Mouse (Mus musculus) forelimb bud, embryonic 11.5 days (tissue): ENCODE data around the gene Dnaaf3.

Experiments used
- DNase-seq: peaks from one replicate; pipeline ENCODE4 v3.0.0-alpha.2; 2012; ENCODE audit warnings: low read depth, low spot score

Dnaaf3 gene

DNA sequence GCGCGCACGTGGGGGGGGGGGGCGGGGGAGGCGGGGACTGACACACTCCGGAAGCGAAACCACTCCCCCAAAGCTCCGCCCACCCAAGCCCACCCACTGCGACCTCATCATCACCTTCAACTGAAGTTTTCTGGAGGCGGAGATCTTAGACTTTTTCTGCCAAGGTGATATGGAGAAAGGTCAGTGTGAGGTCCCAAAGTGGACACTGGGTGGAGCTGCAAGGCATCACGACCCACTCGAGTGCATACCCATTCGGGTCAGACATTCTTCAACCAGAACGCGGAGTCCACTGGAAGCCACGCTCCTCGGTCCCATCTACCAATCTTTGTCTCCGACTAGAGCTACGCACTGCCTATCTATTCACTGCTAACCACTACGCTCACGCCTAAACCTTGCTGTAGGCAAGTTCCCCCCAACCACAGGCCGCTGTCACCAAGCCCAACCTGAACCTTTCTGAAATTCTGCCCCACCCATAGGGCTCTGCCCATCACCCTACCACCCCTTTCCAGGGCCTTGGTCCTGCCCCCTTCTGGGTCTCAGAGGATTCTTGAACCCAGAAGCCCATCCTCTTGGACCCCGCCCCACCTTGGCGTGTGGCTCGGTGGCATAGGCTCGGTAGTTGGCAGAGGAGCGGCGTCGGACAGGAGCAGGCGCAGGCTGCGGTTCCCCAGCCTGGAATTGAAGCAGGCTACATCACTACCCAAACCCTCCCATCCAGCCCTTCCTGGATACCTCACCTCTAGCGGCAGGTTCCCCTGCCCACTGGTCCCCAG, 10.8 kb downstream of the Dnaaf3 start:
- DNase-seq, result no peak

DNA sequence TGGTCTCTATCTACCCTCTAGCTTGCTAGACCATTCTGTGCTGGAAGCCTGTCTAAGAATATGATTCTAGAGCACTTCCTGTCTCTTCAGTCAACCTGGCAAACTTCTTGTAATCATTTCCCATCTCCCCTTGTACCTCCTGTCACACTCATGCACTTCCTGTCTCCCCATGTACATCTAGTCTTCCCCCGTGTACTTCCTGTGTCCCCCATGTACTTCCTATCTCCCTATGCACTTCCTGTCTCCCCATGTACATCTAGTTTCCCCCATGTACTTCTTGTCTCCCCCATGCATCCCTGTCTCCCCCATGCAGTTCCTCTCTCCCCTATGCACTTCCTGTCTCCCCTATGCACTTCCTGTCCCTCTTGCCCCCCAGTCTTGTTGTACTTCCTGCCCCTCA, 13.8 kb downstream of the Dnaaf3 start:
- DNase-seq, result no peak

DNA sequence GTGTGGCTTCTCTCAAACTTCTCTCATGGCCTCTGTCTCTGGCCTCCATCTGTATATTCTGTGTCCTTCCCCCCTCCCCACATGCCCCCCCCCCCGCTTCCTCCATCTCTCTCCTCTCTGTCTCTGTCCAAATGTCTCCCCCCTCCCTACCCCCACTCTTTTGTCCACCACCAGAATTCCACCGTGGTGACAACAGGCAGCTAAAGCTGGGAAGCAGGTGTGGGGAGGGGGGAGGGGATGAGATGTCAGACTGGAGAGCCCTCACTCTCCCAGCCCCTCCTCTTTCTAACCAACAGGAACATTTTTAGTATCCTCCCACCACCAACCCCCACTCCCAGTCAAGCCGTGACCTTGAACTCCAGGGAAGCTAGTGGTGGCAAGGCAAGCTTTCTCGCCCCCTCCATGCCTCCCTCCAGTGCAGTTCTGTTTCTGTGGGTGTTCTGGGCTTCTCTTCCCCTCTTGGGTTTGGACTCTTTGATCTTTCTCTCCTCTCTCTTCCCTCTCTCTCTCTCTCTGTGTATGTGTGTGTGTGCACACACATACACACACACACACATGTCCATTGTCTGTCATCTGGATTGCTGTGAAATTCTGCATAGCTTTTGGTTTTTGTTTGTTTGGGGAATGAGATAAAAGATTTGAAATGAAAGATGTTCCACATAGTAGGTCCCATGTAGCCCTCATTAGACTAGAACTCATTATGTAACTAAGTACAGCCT, 15.8 kb downstream of the Dnaaf3 start, which contains the start of gene Tnnt1:
Gene Tnnt1 (minus strand): TSS at position 51 of the 719 bp plus-strand sequence.
- no peak for DNase-seq

DNA sequence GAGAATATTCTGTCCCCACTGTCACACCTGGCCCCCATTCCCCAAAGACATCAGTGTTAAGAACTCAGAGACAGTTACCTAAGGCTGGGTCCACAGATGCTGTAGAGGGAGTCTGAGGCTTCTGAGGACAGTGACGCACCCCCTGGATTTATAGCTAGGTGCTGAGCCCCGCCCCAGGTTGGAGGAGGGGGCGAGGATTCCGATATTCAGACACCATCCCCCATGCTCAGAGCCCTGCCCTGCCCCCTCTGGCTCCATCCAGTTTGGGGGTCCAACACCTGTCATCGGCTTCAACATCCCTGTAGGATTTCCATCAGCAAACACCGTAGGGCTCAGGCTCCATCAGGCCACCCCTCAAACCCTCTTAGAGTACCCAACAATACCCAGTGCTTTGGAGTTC, 16.4 kb downstream of the Dnaaf3 start:
- DNase-seq, result no peak

DNA sequence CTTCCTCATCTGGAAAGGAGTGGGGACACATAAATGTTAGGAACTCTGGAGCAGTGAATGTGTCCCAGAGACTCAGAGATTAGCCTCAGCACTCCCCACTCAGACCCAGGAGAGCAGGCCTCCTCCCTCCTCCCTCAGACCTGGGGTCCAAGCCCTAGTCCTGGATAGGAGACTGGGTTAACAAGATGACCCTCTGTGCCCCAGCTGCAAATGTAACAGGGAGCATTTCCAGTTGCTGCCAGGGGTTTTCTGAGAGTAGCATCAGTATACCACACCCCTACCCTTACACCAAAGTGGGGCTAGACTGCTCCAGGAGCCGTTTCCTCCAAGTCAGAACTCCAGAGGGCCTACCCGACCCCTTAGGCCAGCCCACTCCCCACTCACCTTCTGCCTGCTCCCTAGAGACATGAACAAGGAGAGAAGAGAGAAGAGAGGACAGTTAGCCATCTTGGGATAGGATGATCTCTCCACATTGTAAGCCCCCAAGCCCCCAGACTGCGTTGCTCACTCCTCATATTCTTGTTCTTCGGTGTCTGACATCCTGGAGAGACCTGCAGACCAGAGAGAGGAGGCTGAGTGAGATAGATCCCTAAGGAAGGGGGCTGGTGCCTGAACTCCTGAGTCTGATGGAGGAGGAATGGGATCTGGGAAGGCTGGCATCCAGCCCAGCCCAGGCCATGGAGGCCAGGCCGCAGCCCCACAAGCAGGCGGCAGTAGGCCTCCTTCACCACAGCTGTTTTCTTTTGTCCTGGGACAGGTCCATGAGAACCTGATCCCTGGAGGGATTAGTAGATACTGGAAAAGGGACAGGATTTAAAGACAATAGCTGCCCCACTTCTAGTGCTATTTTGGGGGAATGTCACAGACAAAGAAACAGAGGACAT, 18.2 kb downstream of the Dnaaf3 start:
- no peak for DNase-seq

DNA sequence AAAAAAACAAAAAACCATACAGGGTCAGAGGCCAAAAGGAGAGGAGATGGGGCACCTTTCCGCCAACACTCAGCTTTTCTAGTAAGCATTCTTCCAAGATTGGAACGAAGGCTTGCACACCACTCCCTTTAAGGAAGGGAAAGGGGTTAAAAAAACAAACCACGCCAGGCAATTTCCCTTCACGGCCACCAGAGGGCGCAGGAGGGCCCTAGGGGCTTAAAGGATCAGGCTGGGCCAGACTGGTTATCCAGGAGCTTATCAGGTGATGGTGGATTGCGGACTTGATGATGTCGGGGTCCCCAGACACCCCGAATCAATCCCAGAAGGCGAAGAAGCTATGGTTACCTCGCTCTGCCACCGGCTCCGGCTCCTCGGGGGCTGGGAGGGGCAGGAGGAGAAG, 19.0 kb downstream of the Dnaaf3 start:
- DNase-seq, result peak; percentile 61

DNA sequence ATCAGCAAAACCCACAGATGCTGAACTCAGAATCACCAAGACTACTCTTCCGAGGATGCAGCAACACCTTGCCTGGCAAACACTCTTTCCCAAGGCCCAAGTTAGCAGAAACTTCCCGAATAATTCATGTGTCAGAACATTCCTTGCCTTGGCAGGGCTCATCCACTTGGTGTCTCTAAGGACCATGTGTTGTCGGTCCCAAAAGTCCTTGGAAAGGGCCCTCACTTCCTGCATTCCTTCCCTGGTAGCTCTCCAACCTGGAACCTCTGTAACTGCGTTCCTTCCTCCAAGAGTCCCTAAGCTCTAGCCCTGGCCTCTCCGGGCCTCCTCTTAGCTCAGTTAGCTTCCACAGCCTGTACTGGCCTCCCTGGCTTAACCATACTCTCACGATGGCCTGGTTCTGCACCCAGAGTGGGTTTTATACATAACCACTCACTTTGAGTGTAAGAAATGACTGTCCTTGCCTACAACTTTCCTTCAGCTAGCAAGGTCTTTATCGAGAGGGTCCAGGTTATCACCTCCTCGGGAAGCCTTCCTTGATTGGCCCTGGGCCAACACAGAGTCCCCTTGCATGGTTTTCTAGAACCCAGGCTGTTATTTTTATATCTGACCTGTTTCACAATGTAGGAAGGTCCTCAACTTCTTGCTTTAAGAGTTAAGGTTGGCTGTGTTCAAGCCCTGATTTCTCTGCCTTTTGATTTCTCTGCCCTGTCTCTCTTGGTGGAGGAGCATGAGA, 20.6 kb downstream of the Dnaaf3 start:
- no peak for DNase-seq

DNA sequence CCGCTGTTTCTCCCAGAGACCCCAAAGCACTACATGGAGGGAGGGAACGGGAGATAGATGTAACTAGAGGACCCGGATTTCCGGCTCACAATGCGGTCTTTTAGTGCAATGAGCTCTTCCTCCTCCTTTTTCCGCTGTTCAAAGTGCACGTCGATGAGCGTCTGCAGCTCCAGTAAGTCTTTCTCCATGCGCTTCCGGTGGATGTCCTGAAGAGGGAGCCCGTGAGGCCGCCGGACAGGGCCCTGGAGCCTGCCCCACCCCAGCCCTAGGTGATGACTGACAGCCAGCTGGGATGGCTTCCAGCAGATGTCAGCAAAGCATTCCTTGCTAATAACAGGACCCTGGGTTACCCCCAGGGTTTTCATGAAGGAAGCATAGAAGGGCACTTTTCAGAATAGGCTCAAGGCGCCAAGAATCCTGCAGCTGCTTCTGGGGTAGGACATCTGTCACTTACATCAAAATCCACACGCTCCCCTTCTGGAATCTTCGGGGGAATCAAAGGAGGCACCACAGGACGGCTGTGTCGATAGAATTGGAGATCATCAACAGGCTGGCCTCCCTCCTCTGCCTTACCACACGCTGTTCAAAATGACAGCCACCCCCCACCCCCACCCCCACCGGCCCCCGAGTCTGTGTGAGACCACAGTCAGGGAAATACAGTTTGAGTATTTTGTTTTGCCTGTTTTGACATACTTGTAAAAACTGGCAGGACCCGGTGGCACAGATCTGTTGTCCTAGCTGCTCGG, 22.2 kb downstream of the Dnaaf3 start:
- DNase-seq, result peak; percentile 79

DNA sequence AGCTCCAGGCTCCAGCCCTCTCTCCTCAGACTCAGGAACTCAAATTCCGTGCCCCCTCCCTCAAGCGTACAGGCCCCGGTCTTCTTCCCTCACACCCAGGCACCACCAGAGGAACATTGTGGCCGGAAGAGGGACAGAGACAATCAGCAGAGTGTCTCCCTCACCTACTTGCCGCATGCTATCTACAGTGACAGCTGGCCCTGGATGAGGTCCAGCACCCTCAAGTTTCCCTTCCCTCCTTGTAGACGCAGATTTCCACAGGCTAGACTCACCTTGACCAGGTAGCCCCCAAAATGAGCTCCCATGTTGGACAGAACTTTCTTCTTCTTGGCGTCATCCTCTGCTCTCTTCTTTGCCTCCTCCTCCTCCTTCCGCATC, 23.5 kb downstream of the Dnaaf3 start:
- DNase-seq, result no peak

DNA sequence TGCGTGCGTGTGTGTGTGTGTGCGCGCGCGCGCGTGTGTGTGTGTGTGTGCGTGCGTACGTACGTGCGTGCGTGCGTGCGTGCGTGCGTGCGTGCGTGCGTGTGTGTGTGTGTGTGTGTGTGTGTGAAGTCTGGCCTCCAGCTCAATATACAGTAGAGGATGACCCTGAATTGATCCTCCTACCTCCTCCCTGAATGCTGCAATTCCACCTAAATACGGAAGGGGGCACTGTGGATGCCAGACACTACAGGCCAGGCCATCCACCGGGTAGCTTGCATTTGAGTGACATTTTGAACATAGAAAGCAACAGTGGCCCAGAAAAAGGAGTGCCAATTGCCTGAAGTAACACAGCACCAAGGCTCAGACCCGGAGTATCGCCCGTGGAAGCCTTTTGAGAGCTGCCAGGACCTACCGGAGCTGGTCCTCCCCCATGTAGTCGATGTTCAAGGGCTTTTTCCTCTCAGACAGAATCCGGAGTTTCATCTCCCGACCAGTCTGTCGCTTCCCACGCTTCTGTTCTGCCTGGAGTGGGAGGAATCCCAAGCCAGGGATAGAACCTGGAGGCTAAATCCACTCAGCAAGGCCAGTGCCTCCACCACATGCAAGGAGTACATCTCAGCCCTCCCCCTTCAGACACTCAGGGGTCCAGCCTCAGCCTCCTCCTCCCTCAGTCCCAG, 24.1 kb downstream of the Dnaaf3 start:
- DNase-seq, result no peak

DNA sequence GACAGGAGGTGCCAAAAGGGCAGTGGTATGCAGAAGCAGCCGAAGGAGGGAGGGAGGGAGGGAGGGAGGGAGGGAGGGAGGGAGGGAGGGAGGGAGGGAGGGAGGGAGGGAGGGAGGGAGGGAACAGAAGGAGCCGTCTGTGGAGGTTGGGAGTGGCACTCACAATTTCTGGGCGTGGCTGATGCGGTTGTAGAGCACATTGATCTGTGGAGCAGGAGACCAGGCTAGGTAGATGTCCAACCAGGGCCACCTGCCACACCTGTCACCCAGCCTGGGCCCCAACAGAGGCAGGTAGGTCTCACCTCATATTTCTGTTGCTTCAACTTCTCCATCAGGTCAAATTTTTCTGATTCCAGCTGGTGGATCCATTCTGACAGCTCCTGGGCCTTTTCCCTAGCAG, 25.0 kb downstream of the Dnaaf3 start:
- DNase-seq, result no peak

DNA sequence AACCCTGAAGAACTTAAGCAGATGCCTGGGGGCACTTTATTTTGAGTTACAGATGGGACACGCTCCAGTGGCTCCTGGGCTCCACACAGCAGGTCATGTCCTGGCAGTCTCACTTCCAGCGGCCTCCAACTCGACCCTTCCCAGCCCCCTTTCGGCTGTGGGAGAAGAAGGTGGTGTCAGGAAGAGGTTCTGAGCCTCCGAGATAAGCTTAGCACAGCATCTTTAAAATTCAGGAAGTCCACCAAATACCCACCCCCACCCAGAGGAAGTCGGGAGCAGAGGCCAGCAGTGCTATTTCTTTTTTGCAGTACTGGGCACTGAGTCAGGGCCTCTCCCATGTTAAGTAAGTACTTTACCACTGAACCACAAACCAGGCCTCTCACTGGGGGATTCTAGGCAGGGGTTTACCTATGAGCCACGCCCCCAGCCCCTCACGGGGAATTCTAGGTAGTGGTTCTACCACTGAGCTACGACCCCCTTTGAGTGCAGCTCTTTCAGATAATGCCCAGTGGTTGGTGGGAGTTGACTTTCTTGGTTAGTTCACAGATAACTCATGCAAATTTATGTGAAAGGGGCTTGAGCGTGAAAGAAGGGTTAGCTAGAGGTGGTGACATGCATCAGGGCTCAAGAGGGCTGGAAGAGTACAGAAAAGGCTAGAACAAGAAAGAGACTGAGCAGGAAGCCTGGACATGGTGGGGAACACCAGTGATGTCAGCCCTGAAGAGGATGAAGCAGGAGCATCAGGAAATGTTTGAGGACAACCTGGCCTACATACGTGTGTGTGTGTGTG, 27.4 kb downstream of the Dnaaf3 start:
- no peak for DNase-seq

DNA sequence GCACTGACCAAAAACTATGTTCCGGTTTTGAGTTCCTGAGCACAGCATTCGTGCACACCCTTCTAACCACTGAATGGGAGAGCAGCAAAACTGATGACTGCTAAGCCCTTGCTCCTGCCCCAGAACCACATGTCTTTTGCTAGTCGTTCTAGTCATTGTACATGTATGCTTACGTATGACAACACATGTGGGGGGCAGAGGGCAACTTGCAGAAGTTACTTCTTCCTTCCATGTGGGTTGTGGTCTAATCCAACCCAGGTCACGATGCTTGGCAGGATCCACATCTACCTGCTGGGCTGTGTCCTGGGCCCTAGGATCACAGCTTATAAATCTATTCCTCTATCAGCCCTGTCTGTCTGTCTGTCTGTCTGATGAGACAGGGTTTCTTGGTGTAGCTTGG, 28.4 kb downstream of the Dnaaf3 start:
- DNase-seq, result no peak

DNA sequence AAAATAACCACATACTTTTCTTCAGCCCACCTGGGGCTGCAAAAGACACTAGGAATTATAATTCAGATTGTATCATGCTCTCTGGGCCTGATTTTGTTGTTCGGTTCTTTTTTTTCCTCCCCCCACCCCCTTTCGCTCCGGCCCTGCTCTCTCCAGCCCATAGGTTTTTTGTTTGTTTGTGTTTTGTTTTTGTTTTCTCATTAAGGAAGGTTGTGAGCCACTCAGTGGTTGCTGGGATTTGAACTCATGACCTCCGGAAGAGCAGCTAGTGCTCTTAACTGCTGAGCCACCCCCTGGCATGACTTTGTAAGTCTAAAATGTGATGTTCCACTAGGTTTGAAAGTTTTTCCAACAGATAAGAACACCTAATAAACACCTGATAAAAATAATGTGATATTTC, 29.2 kb downstream of the Dnaaf3 start:
- no peak for DNase-seq

DNA sequence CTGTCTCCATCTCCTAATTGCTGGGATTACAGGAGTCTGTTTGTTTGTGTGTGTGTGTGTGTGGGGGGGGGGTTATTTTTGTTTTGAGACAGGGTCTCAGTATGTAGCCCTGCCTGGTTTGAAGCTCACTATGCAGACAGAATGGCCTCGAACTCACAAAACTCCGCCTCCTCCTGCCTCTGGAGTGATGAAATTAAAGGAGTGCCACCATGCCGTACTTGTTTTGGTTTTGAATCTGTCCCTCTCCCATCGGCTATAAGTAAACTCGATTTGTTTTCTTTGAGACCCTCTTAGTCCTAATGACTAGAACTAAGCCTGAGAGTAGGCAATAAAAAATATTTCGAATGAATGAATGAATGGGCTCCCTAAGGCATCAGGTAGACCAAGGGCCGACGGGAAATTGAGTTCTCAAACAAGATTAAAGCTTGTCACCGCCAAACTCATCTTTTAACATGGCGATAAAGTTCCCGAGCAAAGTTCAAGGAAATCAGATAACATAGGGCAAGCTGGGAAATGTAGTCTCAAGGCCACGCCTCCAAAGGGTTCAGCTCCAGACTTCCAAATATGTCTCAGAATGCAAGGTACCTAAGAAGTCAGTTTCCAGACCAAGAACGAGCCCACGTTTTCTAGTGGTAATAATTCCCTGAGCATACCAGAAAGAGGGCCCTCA, 29.7 kb downstream of the Dnaaf3 start:
- no peak for DNase-seq

DNA sequence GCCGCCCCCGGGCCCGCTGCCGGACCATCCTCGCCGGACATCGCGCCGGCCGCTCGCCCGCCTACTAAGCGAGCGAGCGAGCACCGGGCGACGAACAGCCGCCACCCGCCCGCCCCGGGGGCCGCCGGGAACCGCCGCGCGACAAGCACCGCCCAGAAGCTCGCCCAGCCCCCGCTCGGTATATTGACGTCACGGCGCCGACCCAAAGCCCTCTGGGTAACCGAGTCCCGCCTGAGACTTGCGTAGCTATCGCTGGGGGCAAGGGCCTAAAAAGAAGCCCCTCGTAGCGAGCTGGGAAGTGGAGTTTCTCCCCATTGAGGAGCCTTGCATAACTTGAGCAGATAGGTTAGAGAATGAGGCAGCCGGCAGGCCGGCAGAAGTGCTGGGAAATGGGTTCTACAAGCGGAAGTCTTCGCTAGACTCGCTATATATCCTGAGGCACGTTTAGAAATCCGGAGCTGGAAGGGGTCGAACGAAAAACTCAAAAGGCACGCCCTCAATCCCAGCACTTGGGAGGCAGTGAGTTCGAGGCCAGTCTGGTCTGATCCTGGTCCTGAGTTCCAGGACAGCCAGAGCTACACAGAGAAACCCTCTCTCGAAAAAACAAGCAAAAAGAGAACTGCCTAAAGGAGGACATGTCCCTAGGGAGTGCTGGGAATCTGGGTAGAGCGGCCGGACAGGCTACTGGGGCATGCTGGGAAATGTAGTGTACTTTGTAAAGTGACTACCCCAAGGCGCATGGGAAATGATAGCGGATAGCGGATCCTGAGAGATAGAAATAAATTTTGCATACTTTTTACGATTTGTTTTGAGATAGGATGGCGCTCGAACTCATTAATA, 30.5 kb downstream of the Dnaaf3 start, which contains the start of gene Ppp1r12c:
Gene Ppp1r12c (minus strand): TSS at position 123 of the 840 bp plus-strand sequence.
- peak; percentile 90 for DNase-seq

DNA sequence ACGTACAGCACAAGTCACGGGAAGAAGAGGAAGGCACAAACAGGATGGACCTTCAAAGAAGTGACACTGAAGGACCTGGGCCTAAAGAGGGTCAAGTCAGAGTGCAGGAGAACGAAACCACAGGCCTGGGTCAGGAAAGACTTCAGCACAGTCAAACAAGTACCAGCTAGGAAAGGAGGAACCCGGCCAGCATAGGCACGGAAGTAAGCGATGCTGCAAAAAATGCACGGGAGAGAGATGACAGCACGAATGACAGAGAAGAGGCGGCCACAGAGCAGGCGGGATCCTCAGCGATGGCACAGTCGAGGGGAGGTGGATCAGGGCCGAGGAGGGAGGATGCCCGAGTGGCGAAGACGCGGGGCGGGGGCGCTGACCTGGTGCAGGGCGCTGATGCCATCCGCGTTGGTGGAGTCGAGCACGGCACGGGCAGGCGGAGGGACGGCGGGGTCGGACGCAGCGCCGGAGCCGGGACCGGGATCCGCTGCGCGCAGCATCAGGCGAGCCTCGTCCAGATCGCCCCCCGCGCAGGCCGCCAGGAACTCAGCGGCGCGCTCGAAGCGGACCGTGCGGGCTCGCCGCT, 31.3 kb downstream of the Dnaaf3 start:
- DNase-seq, result no peak
